Mouse (Mus musculus) midbrain, embryonic 10.5 days (tissue): ENCODE measurements around the gene Gm10577. TPM values are rescaled to one million over a fixed set of nuclear protein-coding genes. Genes with fewer than 3 reads are reported as not detected.
A peak's percentile ranks its signal among the peaks of the same experiment; 100 is the strongest.

Source experiments
- DNase-seq: peaks from one replicate; pipeline ENCODE4 v3.0.0-alpha.2; 2017; ENCODE audit warnings: low spot score
- H3K27ac ChIP-seq: fragments of 300-500 bp; sonication (generic); replicated peaks from 2 replicates; pipeline ENCODE4 v1.5.1; 2016; ENCODE audit warnings: mild to moderate bottlenecking
- H3K27me3 ChIP-seq: fragments of 300-500 bp; sonication (generic); 2 replicates; pipeline ENCODE4 v1.6.1; 2016; ENCODE audit warnings: low read depth, mild to moderate bottlenecking; ENCODE audit not compliant: poor library complexity, severe bottlenecking
- H3K36me3 ChIP-seq: fragments of 300-500 bp; sonication (generic); 2 replicates; pipeline ENCODE4 v1.6.1; 2016; ENCODE audit warnings: mild to moderate bottlenecking, moderate library complexity
- H3K4me1 ChIP-seq: fragments of 300-500 bp; sonication (generic); 2 replicates; pipeline ENCODE4 v1.6.1; 2016
- H3K4me3 ChIP-seq: fragments of 300-500 bp; sonication (generic); 2 replicates; pipeline ENCODE4 v1.5.1; 2016; ENCODE audit warnings: mild to moderate bottlenecking, moderate library complexity
- H3K9me3 ChIP-seq: fragments of 300-500 bp; sonication (generic); replicated peaks from 2 replicates; pipeline ENCODE4 v1.6.1; 2016; ENCODE audit warnings: mild to moderate bottlenecking
- WGBS: fragments of 180-500 bp; shearing (Covaris S2); methylation state at CpG from one replicate; pipeline ENCODE4 v1.1.7; 2016; 5-methylcytosine and 5-hydroxymethylcytosine counted together
- polyA plus RNA-seq: library from polyadenylated mRNA; unstranded; fragments of >200 nt; fragmentation: Nextera tagmentation; extraction: Ambion mirVana; gene quantifications from 2 replicates; pipeline ENCODE4 v1.2.1, GENCODE M21; 2016

Gene Gm10577
- polyA plus RNA-seq, 1 experiment from 2014 or later, result not detected

DNA sequence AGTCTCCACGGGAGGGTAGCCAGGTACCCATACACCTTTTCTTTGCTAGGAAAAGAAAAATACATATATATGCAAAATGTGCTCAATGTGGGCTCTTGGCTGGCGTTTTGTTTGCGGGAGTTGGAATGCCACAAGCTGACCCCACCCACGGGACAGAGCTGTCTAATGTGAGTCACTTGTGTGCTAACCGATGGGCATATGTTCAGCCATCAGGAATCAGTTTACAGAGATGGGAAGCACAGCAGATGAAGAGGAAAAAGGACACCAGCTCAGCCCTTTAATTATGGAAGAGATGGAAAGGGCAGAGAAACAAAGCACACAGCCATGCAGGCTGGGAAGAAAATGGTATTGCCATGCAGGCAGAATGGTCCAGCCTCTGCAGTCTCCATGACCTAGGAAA is 6.1 kb upstream of the Gm10577 start:
- Histone ChIP-seq H3K27ac (0 out of 2 replicates have a peak overlapping the region, but pooled peaks have one; percentile 18), H3K4me1 (peaks cover 11% of the 10 kb centered on the region), H3K4me3 (no peak overlapping the region), H3K9me3 (peaks cover 18% of the 10 kb centered on the region), H3K27me3 (no peaks in the 10 kb centered on the region), H3K36me3 (peaks cover 6% of the 10 kb centered on the region; the same call in 1 of the 2 replicates)
- DNase-seq, result no peak
- 82% methylated on average over 5 of the region's 5 CpGs for WGBS

GRCm38 (mm10) chr4:101017806-101018205 is 2.7 kb downstream of the Gm10577 start:
- WGBS, result 89% methylated on average over 4 of the region's 4 CpGs
- no peaks in the 10 kb centered on the region for H3K27me3 ChIP-seq
- peaks cover 27% of the 10 kb centered on the region for H3K9me3 ChIP-seq
- H3K4me1 ChIP-seq, result no peaks in the 10 kb centered on the region
- no peak overlapping the region for H3K4me3 ChIP-seq
- no peak for DNase-seq
- peaks cover 2% of the 10 kb centered on the region; the same call in 1 of the 2 replicates for H3K36me3 ChIP-seq
- H3K27ac ChIP-seq, result no peak overlapping the region

GRCm38 (mm10) chr4:101009092-101009491 is 11.4 kb downstream of the Gm10577 start:
- peaks cover 39% of the 10 kb centered on the region for H3K36me3 ChIP-seq
- WGBS, result 67% methylated on average over 4 of the region's 4 CpGs
- no peaks in the 10 kb centered on the region for H3K27me3 ChIP-seq
- no peak overlapping the region for H3K4me3 ChIP-seq
- peaks cover 5% of the 10 kb centered on the region; the same call in 1 of the 2 replicates for H3K9me3 ChIP-seq
- H3K4me1 ChIP-seq, result peaks cover 28% of the 10 kb centered on the region
- DNase-seq, result no peak
- H3K27ac ChIP-seq, result peak overlapping the region; percentile 66

GRCm38 (mm10) chr4:101008362-101008769 is 12.1 kb downstream of the Gm10577 start:
- Histone ChIP-seq H3K4me1 (peaks cover 28% of the 10 kb centered on the region), H3K36me3 (peaks cover 46% of the 10 kb centered on the region), H3K9me3 (peaks cover 5% of the 10 kb centered on the region; the same call in 1 of the 2 replicates), H3K27ac (peak overlapping the region; percentile 66), H3K4me3 (no peak overlapping the region), H3K27me3 (no peaks in the 10 kb centered on the region)
- peak; percentile 52 for DNase-seq
- WGBS, result 27% methylated on average over 5 of the region's 5 CpGs

DNA sequence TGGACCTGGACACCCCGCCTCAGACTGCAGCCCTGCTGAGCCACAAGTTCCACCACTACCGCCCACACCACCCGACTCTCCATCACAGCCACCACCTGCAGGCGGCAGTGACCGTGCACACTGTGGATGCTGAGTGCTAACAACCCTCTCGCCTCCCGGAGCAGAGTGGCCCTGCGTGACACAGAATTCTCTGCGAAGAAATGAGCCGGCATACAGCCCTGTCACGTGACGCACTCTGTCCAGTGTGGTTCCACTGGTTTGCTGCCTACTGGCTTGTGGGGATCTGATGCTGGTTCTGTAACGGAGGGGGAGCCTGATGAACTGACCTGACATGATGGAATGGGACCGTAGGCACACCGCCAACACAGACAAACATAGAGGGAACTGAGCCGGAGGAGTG is 17.5 kb downstream of the Gm10577 start:
- H3K9me3 ChIP-seq, result no peaks in the 10 kb centered on the region
- peaks cover 20% of the 10 kb centered on the region for H3K4me1 ChIP-seq
- no peak overlapping the region for H3K27ac ChIP-seq
- H3K4me3 ChIP-seq, result no peak overlapping the region
- 95% methylated on average over 16 of the region's 16 CpGs for WGBS
- peaks cover 91% of the 10 kb centered on the region for H3K36me3 ChIP-seq
- H3K27me3 ChIP-seq, result no peaks in the 10 kb centered on the region
- DNase-seq, result no peak

GRCm38 (mm10) chr4:101001073-101001472 is 19.4 kb downstream of the Gm10577 start:
- Histone ChIP-seq H3K9me3 (no peaks in the 10 kb centered on the region), H3K27me3 (no peaks in the 10 kb centered on the region), H3K4me3 (no peak overlapping the region), H3K36me3 (peaks cover 94% of the 10 kb centered on the region), H3K4me1 (peaks cover 11% of the 10 kb centered on the region), H3K27ac (no peak overlapping the region; the same call in 1 of the 2 replicates)
- WGBS, result 91% methylated on average over 6 of the region's 6 CpGs
- no peak for DNase-seq

DNA sequence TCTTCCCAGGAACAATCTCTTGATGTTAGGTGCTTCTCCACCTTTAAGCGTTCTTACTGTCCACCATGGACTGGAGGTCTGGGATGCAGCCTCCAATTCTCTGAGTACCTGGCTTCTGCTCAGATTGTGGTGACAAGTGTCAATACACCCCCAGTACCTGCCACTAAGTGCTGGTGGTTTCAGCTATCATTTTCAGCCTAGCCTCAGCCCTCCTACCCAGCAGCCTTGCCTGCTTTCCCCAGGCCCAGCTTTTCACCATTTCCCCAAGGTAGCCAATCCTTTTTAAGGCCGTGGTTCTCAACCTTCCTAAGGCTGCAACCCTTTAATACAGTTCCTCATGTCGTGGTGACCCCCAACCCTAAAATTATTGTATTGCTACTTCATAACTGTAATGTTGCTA is 19.9 kb downstream of the Gm10577 start:
- Histone ChIP-seq H3K27me3 (no peaks in the 10 kb centered on the region), H3K9me3 (no peaks in the 10 kb centered on the region), H3K36me3 (peaks cover 94% of the 10 kb centered on the region), H3K27ac (no peak overlapping the region), H3K4me1 (peaks cover 16% of the 10 kb centered on the region), H3K4me3 (no peak overlapping the region)
- no peak for DNase-seq
- WGBS, result 96% methylated on average over 3 of the region's 3 CpGs

DNA sequence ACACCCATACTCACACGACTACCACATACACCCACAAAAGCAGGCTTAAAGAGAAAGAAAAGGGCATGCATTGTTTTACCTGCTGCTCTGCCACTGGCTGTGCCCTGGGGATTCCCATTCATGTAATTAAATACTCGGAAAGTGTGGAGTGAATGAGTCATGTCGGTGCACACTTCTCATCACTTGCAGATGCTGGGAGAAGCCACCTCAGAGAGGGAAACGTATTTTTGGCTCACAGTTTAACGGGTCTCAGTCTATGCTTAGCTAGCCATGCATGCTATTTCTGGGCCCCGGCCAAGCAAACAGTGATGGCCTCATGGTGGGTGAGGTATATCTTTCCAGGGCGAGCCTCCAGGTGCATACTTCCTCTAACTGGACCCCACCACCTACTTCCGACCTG is 21.6 kb downstream of the Gm10577 start:
- no peak for DNase-seq
- H3K4me3 ChIP-seq, result no peak overlapping the region
- 89% methylated on average over 8 of the region's 8 CpGs for WGBS
- H3K36me3 ChIP-seq, result peaks cover 94% of the 10 kb centered on the region
- no peaks in the 10 kb centered on the region for H3K27me3 ChIP-seq
- H3K9me3 ChIP-seq, result no peaks in the 10 kb centered on the region
- H3K27ac ChIP-seq, result peak overlapping the region; percentile 61; the same call in 1 of the 2 replicates
- peaks cover 30% of the 10 kb centered on the region for H3K4me1 ChIP-seq

DNA sequence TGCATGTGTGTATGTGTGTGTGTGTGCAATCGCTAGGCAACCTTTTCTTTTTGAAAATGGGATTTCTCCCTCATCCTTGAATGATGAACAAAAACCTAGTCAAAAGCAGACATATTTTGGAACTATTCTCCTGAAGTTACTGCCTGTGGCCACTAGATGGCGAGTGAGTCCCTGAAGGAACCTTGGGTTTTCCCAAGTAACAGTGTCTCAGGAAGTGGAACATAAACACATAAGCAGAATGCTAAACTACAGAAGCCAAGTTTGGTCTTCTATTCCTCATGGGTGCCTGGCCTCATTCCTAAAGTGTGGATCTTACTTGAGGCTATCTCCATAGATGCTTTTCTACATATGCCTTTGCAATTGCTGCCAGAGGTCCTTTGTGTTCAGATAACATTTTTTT is 22.4 kb downstream of the Gm10577 start:
- 31% methylated on average over 2 of the region's 2 CpGs for WGBS
- H3K9me3 ChIP-seq, result no peaks in the 10 kb centered on the region
- H3K36me3 ChIP-seq, result peaks cover 92% of the 10 kb centered on the region
- H3K4me3 ChIP-seq, result no peak overlapping the region
- peaks cover 34% of the 10 kb centered on the region for H3K4me1 ChIP-seq
- no peak overlapping the region for H3K27ac ChIP-seq
- DNase-seq, result peak; percentile 37
- H3K27me3 ChIP-seq, result no peaks in the 10 kb centered on the region

- peaks cover 92% of the 10 kb centered on the region for H3K36me3 ChIP-seq
- H3K27ac ChIP-seq, result no peak overlapping the region
- peaks cover 52% of the 10 kb centered on the region for H3K4me1 ChIP-seq
- DNase-seq, result no peak
- WGBS, result 70% methylated on average over 4 of the region's 4 CpGs
- H3K27me3 ChIP-seq, result no peaks in the 10 kb centered on the region
- no peaks in the 10 kb centered on the region for H3K9me3 ChIP-seq
- H3K4me3 ChIP-seq, result no peak overlapping the region
These were observed 24.3 kb downstream of the Gm10577 start for GRCm38 (mm10) chr4:100996060-100996651.

- no peak overlapping the region for H3K27ac ChIP-seq
- no peaks in the 10 kb centered on the region for H3K9me3 ChIP-seq
- no peaks in the 10 kb centered on the region for H3K27me3 ChIP-seq
- H3K36me3 ChIP-seq, result peaks cover 92% of the 10 kb centered on the region
- no peak overlapping the region for H3K4me3 ChIP-seq
- 84% methylated on average over 5 of the region's 5 CpGs for WGBS
- DNase-seq, result no peak
- H3K4me1 ChIP-seq, result peaks cover 58% of the 10 kb centered on the region
These were observed 24.9 kb downstream of the Gm10577 start for GRCm38 (mm10) chr4:100995617-100996016.

- WGBS, result 75% methylated on average over 18 of the region's 18 CpGs
- H3K27ac ChIP-seq, result 0 out of 2 replicates have a peak overlapping the region, but pooled peaks have one; percentile 38
- peaks cover 67% of the 10 kb centered on the region for H3K4me1 ChIP-seq
- no peaks in the 10 kb centered on the region for H3K9me3 ChIP-seq
- no peak for DNase-seq
- H3K36me3 ChIP-seq, result peaks cover 92% of the 10 kb centered on the region
- H3K27me3 ChIP-seq, result no peaks in the 10 kb centered on the region
- H3K4me3 ChIP-seq, result no peak overlapping the region
These were observed 25.8 kb downstream of the Gm10577 start for GRCm38 (mm10) chr4:100994442-100995255.

GRCm38 (mm10) chr4:100992086-100992485 is 28.4 kb downstream of the Gm10577 start:
- Histone ChIP-seq H3K27ac (no peak overlapping the region; the same call in 1 of the 2 replicates), H3K4me1 (peaks cover 73% of the 10 kb centered on the region), H3K4me3 (no peak overlapping the region), H3K36me3 (peaks cover 99% of the 10 kb centered on the region), H3K9me3 (no peaks in the 10 kb centered on the region), H3K27me3 (no peaks in the 10 kb centered on the region)
- WGBS, result 91% methylated on average over 6 of the region's 6 CpGs
- no peak for DNase-seq
